Mouse (Mus musculus) T-helper 1 cell (primary cell): ENCODE data around the gene Nipal1.

ENCODE experiments used
- in situ Hi-C: fragments of 300-600 bp; cut with MboI, MseI; formaldehyde crosslinking; loops from one replicate; pipeline ENCODE4 v1.15.1; 2025; ENCODE audit warnings: high pct_unique_total_duplicates

The Nipal1 gene

DNA sequence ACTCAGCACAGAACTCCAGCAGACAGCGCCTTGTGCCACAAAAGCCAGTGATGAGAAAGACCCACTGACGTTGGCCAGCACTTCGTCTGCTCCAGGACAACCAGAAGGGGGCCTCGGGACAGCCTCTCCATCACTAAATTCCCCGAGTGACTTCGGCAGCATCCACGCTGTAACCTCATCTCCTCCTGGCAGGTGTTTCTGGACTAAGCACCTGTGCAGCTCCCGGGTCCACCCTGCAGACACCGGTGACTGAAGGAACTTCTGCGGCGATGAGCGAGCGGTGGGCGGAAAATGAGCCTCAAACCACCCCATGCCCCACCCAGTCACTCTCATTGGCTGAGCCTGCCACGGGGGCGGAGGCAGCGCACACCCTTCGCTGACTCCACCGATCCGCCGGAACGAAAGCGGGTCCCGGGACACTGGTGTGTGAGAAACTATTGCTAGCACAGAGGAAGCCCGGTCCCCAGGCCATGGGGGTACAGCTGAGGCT is at the start of gene Nipal1:
Gene Nipal1, plus strand, starts transcription at position 378 of the 490 bp plus-strand sequence.
- in situ Hi-C loops, result no loop called here

- in situ Hi-C loops, result no loop called here
Observed at GRCm38 (mm10) chr5:72601006-72601405, 46.6 kb upstream of the Nipal1 start.

DNA sequence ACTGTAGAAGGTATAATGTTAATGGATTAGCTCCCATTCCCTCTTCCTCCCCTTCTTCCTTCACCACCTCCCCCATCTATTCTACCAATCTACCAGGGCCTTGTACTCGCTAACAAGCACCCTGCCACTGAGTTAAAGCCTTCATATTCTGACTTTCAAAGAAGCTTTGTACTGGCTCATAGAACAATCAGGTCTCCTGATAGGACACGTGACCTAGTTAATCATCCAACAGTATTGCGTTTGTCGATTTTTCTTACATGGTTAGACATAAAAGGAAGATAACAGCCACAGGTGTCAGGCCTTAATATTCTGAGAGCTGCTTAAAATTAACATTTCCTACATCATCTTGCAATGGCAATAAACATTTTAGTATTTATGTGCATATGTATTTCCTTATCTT is 44.5 kb upstream of the Nipal1 start:
- in situ Hi-C loops, result no loop called here

DNA sequence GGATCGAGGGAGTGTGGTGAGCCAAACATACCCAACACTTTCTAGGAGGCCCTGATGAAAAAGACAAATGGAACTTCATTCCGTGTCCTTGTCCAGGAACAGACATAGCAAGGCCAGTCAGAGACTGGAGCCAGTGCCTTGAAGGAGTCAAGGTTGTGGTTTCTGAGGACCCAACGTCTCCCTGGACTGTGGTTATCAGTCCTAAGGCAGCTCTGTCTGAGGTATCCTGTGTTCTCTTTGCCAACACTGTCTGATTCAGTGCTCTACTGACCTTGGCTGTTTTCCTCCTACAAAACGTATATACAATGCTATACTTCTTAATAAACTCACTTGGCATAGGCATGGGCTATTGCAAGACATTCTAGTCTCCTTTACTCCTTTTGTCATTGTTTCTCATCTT is 30.2 kb upstream of the Nipal1 start:
- in situ Hi-C loops, result no loop called here

DNA sequence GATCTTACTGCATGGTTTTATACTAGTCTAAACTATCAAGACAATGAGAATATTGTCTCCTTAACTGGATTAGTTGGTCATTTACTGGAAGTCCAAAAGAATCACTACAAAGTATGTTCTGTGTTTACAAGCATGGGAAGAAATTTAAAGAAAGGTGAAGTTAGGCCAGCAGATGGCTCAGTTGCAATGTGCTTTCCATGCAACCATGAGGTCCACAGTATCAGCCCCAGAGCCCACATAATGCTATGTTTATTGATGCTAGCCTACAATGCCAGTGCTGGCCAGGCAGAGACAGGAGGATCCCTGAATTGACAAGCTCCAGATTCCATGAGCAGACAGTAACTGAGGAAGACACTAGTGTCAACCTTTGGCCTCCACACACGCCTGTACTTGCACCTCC is 26.6 kb upstream of the Nipal1 start:
- in situ Hi-C loops, result no loop called here

DNA sequence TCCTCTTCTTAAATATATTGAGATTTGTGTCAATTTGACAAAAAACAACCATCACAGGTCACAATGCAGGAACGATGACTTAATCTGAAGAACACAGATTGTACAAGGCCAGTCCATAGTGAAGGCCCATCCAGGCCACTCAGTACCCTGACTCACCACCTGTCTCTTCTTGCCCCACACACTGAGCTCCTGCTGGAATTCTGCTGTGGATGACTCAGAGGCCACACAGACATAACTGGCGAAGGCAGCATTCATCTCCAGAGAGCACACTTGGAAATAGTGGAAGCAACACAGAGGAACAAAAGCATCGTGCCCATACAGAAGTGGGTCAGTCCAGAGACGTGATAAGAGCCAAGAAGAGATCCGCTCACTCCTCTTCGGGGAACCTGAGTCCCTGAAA is 17.6 kb upstream of the Nipal1 start:
- in situ Hi-C loops, result no loop called here

DNA sequence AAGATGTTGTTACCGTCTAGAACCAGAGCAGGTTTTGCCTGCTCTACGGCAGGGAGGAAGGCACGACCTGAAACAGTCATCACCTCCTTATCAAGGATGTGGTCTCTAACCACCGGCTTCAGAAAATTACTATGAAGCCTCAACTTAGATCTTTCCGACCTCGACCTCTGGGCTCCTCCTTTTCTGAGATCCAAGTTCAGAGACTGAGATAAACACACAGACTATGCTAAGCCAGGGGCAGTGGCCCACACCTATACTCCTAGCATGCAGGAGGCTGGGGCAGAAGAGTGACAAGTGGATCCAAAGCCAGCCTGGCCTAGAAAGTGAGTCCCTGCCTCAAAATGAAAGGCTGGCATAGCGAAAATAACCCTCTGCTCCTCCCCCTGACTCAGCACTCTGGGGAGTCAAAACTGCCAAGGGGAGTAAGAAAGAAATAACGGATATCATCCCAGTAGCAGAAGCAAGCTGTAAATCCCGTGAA is 12.8 kb upstream of the Nipal1 start:
- in situ Hi-C loops, result no loop called here

- in situ Hi-C loops, result no loop called here
Observed at GRCm38 (mm10) chr5:72636122-72636521, 11.5 kb upstream of the Nipal1 start.

DNA sequence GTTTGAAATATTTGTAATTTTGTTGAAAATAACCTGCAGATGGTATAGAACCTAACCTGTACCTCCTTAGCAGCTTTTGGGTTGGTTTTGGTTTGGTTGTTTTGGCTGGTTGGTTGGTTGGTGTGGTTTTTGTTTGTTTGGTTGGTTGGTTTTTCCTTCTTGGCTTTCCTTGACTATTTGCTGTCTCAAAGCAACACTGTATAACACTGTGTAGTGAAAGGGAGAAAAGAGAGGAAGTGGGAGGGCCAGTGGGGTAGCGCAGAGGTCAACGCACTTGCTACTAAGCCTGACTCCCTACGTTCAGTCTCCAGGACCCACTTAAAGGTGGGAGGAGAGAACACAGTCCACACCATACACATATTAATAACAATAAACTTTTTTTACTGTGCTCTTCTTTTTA is 11.0 kb upstream of the Nipal1 start:
- in situ Hi-C loops, result no loop called here

DNA sequence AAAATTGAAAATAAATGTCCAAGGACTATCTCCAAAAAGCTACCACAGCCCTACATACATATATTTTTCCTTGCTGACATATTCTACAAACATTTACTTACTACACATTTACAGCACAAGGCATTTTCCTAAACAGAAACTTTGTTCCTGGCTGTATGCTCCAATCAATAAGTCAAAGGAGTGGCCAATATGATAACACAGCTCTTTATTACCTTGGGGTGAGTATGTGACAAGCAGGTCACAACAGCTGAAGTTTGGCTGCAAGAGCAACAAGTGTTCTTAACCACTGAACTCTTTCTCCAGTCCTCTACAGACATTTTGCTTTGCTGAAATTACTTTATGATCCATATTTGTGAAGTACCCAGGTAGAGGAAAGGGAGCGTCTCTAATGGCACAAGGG is 7.5 kb upstream of the Nipal1 start:
- in situ Hi-C loops, result no loop called here

- in situ Hi-C loops, result no loop called here
Observed at GRCm38 (mm10) chr5:72643655-72644054, 3.9 kb upstream of the Nipal1 start.

DNA sequence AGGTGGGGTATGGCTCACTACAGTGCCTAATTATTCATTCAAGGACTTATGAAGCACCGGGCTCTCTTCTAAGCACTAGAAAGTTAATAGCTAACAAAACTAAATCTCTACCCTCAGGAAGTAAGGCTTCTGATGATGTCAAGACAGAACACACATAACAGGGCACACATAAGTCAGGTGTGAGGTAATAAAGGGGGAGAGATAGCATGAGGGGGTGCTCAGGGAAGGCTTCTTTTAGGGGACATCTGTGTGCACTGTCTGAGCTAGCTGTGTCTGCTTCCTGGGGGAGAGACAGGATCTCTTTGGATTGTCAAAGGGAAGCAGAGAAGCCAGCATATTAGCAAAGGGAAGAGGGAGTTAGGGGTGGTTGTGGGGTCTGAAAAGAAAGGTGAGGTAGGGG is 3.4 kb upstream of the Nipal1 start, which contains the start of gene Cnga1:
Gene Cnga1, minus strand, starts transcription at position 101 of the 400 bp plus-strand sequence.
- in situ Hi-C loops, result no loop called here

DNA sequence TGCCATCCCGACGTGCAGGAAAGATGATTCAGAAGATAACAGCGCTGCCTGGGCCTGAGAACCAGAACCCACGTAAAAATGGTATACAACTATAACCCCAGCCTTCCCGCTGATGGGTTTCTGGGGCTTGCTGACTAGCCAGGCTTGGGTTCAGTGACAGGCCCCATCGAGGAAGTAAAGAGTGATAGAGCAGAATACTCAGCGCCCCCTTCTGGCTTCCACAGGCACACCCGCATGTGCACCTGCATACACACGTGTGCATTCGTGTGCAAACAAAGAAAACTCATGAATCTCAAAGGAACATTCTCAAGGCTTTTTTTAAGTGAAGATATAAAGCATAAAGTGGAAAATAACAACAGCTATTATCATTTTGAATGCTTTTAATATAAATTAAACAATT is 1.5 kb upstream of the Nipal1 start:
- in situ Hi-C loops, result no loop called here

DNA sequence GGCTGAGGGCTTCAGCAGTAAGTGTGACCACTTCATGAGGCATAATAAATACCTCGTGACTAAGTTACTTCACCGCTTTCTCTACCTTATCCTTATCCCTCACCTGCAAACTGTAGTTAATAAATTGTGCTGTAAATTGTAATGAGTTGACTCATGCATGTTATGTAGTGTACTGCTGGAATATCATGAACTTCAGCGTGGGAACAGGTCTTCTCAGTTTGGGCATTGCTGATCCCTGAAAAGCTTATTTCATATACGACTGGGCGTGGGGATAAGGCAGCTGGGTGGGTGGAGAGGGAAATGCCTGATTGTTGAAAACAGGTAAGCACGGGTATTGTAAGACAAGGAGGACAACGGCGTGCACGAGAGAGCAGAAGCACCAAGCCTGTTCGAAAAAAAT is 599 bp upstream of the Nipal1 start:
- in situ Hi-C loops, result no loop called here

DNA sequence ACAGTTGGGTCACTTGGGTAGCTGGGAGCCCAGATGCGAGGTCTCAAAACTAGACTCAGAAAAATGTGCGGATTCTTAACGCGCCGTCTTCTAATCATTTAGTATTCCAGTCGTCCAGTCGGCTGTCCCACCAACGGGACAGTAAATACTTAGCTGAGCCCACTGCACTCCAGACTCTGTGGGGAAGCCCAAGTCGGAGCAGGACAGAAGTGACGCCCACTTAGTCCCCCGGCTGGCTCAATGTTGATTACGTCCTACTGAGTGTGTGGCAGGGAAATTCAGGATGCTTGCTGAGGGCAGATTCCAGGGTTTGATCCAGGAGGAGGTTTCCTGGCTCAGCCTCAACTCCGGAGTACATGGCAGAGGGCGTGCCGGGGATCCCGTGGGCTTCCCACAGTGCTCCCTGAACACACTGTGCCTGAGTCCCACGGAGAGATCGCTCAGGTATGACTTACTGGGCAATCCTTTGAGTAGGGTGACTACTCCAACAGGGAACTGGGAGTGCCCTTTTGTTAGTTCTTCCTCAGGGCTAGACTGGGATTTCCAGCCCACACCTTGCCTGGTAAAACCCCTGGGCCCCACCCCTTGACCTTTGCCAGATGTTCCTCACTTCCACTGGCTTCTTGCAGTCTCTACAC is 482 bp downstream of the Nipal1 start:
- in situ Hi-C loops, result no loop called here

GRCm38 (mm10) chr5:72648987-72649735 is 1.6 kb downstream of the Nipal1 start:
- in situ Hi-C loops, result no loop called here

- in situ Hi-C loops, result no loop called here
Observed at GRCm38 (mm10) chr5:72653068-72653674, 5.6 kb downstream of the Nipal1 start.

- in situ Hi-C loops, result no loop called here
Observed at GRCm38 (mm10) chr5:72656270-72656791, 8.7 kb downstream of the Nipal1 start.

DNA sequence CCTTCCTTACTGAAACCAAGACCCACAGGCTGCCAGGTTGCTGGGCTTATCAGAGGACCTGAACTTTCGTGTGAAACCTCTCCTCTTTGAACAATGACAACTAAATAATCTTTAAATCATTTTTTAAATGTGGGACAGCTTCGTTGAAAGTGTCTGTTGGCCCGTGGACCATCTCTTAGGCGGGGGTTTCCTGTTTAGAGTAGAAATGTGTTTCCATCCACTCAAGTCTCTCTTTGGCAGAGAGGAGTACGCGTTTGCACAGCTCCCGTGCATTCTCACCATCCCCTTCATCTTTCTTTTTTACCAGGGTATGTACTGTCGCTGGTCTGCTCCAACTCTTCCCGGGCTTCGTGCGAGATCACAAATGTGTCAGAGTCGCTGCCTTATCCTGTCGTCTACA is 10.8 kb downstream of the Nipal1 start:
- in situ Hi-C loops, result no loop called here

- in situ Hi-C loops, result no loop called here
Observed at GRCm38 (mm10) chr5:72661051-72661781, 13.6 kb downstream of the Nipal1 start.

DNA sequence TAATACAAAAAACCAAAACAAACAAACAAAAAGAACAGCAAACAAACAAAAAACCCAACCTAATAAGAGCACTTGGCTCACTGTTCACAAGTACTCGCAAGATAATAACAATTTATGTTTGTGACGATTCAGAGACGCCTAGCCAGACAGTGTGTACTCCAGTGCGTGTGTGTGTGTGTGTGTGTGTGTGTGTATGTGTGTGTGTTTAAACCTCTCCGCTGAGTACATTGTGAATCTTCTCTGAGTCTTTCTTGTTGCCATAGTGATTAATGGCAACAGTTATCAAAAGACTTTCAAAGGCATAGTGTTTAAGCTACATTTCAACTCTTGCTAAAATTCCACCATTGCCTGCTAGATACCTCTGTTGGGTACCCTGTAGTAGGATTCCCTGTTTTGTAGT is 16.5 kb downstream of the Nipal1 start:
- in situ Hi-C loops, result no loop called here

DNA sequence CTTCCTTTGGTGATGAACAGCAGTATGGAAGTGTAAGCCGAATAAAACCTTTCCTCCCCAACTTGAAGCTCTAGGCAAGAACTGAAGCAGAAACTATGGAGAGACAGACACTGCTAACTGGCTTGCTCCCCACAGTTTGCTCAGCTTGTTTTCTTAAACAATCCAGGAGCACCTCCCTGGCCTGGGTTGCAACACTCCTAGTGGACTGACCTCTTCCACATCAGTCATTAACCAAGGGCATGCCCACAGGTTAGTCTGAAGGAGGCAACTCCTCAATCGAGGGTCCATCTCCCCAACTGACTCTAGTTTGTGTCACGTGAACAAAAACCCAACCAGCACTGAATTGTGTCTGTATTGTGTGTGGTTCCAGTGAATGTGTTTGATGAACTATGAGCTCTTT is 17.3 kb downstream of the Nipal1 start:
- in situ Hi-C loops, result no loop called here
